Mouse (Mus musculus): Measurements from ENCODE around the gene Tmem30b. TPM values are rescaled to one million over a fixed set of nuclear protein-coding genes. Genes with fewer than 3 reads are reported as not detected.

The Tmem30b gene
- polyA plus RNA-seq, 1 experiment = 29.2 TPM

DNA sequence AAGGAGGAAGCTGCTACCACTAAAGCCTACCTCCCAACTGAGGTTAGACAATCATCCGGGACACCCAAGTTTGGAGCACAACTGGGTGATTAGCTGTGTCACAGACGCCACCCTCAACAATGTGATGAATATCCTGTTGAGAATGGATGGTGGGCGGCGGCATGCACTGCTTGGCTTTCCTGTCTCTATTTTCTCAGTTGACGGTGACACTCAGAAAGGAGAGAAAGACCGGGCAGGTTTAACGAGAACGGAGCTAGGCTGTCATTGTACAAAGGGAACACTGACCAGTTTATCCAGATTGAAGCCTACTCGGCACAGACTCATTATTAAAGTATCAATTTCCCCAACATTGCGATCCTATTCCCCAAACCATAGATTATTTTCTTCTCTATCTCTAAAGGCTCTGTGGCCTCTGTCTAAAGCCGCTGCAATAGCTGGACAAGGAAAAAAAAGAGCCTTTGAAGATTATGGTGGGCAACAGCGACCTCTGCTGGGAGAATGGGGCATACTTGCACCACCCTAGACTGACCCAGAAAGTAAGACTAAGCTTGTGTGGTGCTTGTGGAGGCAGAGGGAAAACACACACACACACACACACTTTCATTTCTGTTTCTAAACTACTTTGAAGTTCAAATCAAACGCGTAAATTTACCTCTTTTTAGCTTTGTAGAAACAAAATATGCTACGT is 29.0 kb downstream of the Tmem30b start:
- peak; percentile 61 for DNase-seq (ENCODE audit: low spot score)

DNA sequence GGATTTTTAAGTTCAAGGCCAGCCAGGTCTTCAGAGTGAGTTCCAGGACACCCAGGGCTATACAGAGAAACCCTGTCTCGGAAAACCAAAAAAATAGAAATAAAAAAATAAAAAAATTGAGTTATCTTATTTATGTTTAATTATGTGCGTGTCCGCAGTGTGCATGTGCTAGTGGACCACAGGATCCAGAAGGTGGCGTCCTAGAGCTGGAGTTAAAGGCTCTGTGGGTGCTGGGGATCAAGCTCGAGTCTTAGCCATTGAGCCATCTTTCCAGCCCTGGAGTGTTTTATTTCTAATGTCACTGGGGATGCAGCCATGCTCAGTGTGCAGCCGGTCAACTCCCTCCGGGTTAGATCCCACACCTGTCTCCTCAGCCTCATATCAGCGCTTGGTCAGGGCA is 29.7 kb downstream of the Tmem30b start:
- no peak for DNase-seq (ENCODE audit: low spot score)

DNA sequence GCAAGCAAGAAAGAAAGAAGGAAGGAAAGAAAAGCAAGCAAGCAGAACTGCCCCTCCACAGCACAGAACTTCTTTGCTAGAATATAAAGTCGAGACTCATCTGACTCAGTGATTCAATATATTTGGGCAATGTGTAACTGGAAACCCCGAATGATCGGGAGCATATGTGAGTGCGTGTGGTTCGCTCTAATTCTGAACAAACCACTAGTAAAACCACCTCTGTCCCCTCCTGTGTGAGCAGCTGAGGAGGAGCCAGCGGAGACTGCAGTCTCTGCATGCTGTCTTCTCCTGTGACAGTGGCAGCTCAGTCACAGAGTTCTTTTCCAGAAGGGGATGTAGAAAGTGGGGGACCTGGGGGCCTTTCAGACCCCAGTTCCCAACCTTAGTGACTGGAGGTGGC is 31.5 kb downstream of the Tmem30b start:
- no peak for DNase-seq (ENCODE audit: low spot score)

DNA sequence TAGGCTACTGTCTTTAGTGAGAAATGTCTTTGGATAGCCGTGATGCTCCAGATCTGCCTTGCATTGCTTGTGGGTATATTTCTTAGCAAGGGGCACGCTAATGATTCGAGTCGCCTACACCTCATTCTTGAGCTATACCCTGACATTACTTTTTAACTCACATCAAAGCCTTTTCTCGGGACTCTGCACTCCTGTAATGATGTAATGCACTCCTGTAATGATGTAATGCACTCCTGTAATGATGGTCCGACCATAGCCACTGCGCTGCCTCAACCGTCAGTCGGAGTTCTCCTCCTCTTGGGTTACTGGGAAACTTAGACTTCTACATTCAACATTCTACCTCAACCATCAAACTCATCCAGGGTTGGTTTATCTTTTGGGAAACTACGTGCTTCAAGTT is 32.2 kb downstream of the Tmem30b start:
- no peak for DNase-seq (ENCODE audit: low spot score)

DNA sequence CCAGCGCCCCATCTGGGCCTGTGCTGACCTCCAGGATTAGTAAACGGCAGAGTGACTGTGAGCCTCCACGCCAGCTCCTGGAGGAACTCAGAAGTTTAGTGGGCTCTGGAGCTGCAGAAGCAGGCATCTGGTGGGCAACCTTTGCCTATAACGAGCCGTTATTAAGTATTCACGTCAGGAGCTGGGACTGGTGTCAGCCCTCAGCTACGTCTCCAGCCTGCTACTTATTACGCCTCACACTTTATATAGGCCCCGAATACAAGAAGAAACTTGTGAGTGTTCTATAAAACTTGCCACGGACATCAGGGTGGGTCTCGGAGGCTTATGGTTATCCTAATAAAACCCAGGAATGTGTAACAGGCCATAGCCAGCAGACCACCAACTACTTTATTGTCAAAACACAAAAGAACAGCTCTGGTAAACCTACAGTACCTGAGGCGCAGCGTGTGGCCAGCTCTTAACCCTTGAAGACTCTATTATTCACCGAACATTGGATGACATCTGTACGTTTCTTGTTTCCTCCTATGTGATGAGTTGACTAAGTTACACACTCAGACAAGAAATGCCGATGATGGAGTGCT is 34.6 kb downstream of the Tmem30b start:
- DNase-seq (ENCODE audit: low spot score) = no peak

DNA sequence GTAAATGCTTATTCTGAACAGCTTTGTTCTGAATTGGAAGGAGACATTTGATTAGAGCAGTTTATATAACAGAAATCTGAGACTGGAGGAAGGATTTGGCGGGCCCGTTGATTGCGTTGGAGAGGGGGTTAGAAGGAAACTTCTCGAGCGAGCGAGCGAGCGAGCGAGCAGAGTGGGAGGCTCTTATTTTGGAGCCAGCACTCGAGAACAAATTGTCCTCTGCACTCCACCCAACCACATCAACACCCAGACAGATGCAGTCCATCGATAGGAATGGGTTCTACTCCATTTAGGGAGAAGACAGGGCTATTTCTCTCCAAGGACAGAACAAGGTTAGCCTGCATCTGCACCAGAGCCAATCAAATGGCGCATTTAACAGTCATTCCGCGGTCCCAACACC is 39.1 kb downstream of the Tmem30b start:
- DNase-seq (ENCODE audit: low spot score) = no peak

DNA sequence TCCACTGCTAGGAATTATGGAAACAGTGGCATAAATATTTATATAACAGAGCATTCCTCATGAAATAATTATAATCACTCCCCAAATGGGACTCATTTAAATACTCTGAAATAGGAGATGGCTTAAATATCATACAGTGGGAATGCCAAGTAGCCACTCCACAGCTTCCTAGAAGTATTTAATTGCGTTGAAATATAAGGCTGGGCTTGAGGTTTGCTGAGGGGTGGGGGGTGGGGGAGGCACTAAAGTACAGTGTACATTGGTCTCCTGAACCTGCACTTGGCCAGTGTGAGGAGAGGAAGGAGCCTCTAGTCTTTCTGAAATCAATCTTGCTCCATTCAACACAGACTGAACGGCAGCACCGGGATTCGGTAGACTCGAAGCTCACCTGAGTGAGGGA is 39.5 kb downstream of the Tmem30b start:
- DNase-seq (ENCODE audit: low spot score) = no peak

DNA sequence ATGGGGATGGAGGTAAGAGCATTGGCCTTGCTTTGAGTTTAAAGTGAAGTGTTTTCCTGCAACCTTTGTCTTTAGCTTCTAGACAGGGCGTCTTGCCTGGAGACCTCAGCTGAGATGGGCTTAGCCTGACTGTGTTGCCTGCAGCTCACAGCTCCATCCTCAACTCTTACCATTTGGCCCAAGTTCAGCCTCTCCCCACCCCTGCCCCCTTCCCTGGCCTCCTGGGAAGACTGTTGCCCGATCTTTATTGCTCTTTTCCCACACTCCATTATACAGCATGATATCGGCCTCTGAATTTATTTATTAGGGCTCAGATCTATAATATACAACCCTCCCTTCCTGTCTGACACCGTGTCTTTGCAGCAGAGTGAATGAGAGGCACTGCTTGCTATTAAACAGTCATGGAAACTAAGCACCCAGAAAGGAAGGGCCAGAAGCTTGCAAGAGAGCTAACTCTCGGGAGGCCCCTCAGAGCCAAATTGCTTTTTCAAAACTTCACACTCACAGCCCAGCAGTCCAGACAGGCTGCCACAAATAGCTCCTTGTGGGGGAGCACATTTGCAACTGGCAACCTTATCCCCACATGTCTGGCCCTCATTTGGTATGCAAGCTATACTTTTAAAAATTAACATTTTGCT is 45.4 kb downstream of the Tmem30b start:
- DNase-seq (ENCODE audit: low spot score) = no peak

DNA sequence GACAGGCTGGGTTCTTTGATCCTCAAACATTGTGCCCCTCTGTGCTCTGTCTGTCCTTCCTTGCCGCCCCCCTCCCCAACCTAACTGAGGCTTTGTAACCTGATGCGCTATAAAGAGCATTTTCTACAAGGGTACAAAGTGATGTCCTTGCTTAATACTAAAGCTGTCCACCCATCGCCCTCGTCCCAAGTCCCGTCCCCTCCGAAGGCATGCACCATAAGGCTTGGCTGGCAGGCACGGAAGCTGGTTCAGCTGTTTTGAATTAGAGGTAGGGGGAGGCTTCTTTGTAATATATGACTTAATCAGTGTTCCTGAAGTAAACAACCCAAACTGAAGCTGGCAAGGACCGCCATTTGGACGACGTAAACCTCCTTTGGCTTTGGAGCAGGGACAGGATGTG is 51.0 kb downstream of the Tmem30b start:
- no peak for DNase-seq (ENCODE audit: low spot score)

DNA sequence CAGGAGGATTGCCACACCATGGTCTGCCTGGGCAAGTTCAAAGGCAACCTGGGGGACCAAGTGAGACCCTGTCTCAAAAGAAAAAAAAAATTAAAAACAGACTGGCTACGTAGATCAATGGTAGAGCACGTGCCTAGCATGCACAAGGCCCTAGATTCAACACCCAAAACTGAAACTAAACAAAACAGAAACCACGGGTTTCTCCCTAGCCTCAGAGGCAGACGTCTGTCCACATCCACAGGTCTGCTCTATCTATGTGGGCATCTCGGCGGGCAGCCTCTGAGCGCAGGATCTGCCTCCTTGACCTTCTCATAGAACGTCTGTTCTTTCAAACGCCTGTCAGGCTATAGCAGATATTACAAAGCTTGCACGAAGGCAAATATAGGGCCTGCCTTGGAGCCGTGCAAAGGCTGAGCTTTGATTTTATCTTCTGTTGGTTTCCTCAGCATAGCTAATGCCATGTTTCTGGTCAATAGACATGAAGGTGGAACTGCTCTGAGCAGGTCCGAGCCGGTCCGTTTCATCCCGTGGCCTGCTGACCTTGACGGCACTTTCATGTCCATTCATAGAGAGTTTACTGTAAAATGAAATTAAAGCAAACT is 52.2 kb downstream of the Tmem30b start:
- no peak for DNase-seq (ENCODE audit: low spot score)

Other genes starting within 250 kb of the Tmem30b start
- gene Prkch, start 38.4 kb upstream of the Tmem30b start, polyA plus RNA-seq (2012; rRNA removed) = 18.4 and 18.7 TPM in 2 replicates